Mouse (Mus musculus): ENCODE measurements around the gene Gm10837.
"Not testable (repeated sequence)": the region's sequence is repeated elsewhere in the genome, so short reads cannot be mapped to it uniquely, and the experiment has no call there.

Gene Gm10837

DNA sequence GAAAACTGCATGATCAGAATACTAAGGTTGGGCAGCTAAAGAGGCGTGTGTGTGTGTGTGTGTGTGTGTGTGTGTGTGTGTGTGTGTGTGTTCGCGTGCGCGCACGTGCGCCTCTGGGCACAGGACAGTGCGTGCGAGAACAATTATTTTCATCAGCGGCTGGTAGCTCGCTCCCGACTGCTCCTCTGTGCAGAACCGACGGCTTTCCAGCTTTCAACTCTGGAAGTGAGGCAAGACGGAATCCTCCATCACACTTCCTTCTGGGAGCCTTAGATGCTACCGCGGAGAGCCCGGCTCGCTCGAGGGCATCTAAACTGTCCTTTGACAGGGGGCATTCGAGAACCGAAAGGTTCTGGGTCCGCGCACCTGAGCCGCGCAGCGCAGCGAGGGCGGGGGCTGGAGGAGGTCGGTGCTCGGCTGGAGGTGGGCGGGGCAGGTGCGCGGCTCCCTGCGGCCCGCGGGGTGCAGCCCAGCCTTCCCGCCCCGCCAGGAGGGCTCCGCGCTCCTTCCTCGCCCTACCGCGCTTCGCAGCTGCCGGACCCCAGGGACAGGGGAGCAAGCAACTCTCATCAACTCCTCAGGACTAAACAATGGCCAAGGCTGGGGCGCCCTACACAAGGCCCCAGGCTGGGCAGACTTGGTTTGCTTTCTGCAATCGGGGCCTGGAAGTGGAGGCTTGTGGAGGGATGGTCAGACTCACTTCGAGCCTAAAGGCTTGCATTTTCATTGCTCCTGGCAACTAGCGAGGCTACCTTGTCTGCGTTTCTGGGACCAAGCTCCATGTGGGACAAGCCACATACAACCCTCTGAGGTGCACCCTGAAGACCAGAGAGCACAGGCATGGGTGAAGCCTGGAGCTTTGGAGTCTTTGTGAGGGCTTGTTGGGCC, at the start of gene Gm10837:
Gene Gm10837, plus strand, starts transcription at position 146 of the 888 bp plus-strand sequence.
- DNase-seq (ENCODE audit: low spot score) = no peak

DNA sequence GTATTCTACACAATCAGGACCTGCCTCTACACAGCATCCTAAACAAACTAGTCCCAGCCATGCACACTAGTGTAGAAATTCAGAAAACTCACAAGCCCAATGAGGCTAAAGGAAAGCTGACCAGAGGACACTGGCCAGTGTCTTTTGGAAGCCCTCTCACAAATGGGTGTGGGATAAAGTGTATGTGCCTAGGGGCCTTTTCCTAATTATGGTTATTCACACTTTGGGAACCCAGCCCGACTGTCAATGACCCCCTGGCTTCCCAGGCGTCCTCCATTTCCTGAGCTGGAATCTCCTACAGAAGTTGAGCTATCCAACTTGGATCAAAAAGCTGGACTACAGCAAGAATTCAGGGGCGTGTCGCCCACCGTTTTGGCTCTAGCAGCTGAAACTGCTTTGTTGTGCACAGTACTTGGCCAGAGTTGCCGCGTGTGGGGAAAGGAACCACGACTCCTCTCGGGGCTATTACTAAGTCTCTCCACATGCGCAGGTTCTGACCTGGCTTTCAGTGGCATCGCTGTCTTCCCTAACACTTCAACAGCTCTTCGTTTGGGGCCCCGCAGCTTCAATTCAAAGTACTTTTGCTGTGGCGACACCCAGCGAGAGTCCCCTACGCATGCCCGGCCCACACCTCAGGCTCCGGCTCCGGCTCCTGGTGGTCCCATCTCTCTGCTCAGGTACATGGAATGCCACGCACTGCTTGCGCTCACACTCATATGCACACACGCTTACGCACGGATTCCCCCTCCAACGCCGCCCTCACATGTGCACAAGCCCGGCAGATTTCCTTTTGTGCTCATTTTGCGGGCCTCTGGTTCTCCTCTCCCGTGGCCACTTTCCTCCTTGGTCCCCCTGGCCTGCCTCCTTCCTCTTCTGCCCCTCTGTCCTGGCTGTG, 40.5 kb upstream of the Gm10837 start:
- no peak for DNase-seq (ENCODE audit: low spot score)

DNA sequence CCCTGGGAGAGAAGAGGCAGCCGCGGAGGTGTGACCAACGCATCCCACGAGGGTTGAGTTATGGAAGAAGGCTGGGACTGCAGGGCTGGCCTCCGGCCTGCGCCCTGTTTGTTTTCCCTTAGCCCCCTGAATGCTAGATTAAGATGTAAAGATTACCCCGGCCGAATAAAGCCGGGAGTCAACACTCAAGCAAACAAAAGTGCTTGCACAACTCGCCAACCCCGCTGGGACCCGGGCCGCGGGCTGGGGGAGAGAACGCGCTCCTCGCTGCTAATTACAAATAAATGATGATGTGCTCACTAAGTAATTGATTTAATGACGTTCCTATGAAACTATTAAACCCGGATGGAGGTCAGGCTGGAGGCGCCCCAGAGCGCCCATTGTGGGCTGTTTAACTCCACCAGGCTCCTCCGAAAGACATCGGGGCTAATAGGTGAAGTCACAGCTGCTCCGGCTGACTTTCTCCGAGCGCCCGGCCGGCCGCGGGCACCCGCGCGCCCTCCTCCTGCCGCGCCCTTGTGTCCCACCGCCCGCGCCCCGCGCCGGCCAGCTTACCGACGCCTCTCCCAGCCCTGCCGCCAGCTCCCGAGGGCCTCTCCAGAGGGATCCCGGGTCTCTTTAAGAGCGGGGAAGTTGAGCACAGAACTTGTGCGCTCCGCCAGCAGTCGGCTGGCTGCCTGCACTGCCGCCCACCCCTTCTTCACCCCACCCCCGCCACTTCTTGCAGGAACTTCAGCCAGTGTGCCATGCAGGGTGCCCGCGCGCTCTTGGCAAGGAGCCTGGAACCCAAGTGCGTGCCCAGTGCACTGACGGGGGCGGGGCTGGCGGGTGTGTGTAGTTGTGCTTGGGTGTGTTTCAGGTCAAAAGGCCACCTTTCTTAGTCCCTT, 39.6 kb upstream of the Gm10837 start, which contains the start of gene Gm5089:
Gene Gm5089, minus strand, starts transcription at position 620 of the 887 bp plus-strand sequence.
- DNase-seq (ENCODE audit: low spot score) = no peak

DNA sequence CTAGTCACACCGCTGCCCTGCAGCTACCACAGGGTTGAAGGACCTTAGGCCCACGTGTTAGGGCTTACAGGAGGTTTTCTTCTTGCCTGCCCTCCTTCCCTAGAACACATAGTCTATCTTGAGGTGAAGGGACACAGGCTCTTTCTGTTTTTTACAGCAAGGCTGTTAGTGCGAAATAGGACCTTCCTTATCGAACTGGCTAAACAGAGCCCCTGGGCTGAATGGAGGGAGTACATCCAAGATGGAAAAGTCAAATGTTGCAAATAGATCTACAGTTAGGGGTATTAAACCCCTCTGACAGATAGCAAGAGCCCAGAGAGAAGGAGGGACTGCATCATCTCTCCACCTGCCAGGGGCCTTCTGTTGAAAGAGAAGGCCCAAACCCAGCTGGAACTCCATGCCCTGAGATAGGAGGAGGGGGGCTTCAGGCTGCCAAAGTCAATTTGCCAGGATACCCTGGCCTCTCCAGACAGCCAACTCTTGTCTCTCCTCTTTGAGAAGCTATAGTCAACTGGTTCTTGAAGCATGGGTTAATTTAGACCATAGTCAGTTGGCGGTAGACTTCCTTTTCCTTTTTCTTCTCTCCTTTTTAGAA, 38.7 kb upstream of the Gm10837 start:
- DNase-seq (ENCODE audit: low spot score) = no peak

- DNase-seq (ENCODE audit: low spot score) = no peak
Measured at GRCm38 (mm10) chr14:122452701-122453387, 37.5 kb upstream of the Gm10837 start.

DNA sequence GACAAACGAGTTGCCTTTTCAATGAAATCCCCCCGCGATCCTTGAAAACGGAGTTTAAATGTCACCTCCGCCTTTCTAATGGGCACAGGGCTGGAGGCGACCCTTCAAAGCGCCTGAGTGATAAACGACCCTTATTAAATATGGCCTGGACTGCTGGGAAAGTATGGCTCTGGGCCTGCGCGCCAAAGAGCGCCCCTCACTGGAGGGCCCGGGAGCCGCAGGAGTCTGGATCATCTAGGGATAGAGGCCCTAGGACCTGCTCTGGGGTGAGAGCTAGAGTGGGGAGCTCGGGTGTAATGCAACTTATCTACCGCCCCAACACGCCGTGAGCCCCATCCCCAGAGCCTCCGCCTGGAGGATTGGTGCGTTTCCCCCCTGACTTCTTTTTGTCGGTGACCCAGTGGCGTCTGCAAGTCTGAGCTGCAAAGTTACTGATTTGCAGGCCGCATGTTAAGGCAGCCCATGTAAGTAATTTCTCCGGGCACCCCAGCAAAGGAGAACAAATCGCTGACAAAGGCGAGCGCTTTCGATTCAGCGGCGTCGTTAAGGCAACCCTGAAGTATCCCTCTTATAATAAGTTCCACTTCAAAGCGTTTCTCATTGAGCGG, 36.9 kb upstream of the Gm10837 start:
- no peak for DNase-seq (ENCODE audit: low spot score)

DNA sequence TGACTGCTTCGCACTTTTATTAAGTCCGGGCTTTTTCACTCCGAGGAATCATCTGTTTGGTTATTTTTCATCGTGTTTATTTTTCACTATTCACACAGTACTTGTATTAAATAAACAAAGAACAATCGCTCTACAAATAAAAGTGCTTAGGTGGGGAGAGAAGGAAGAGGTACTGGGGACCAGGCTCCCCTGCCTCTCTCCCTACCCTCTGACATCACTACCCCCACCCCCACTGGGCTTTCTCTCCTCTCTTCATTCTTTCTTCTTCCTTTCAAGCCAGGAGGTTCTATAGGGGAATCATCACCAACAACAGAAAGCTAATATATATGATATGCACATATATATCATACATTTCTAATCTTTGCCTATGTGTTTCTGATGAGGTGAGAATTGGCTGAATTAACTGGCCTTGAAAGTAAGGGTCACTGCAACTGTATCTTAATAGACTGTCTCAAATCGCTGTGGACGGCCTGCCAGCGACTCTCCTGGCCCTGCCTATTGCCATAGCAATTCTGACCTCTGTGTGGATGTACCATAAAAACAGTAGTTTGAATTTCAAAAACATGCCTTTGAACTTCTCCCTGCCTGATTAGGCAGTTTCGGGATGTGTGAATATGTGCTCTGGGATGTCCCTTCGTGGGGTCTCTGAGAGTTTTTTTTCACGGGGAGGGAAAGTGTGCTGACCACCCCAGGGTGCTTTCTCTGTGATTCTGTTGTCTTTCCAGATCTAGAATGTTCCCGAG, 36.2 kb upstream of the Gm10837 start:
- no peak for DNase-seq (ENCODE audit: low spot score)

DNA sequence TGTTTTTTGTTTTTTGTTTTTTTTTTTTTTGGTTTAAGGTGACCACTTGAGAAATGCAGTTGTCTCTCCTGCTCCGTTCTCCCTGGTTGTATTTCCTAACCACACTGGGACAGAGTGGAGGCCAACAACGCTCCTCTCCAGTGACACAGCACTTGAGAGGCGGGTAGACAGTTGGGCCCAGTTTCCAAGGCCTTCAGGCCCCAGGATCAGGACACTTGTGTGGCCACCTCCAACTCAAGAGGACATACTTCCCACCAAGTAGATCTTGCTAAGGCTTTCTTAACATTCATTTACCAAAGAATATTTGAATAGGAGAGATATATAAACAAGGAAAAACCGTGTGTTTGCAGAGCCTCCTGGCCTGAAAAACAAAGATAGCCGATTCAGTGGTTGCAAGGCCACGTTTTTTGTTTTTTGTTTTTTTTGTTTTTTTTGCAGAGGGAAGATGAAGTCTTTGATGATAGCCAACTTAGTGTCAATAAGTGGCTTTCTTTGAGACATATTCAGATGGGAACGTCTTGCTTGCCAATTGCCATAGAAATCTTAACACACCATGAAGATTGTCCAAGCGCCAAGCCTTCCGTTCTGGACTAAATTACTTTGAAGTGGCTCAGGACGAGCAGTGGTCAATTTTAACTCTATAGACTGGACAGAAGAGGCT, 35.4 kb upstream of the Gm10837 start:
- no peak for DNase-seq (ENCODE audit: low spot score)

GRCm38 (mm10) chr14:122455562-122455958, 34.8 kb upstream of the Gm10837 start:
- DNase-seq (ENCODE audit: low spot score) = no peak

DNA sequence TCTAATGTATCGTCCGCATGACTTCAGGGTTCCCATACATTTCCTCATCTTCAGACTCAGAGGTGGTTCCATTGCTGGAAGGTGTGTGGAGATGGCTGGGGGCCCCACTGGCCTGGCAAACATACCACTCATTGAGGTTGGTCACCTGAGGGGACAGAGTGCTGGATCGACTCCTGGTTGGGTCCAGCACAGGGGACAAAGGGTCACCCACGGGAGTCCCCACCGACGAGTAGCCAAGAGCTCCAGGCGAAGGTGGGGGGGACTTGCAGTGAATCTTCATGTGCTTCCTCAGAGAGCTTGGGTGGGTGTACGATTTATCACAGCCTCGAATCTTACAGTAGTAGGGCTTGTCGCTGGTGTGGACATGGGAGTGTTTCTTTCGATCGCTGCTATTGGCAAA, 31.1 kb upstream of the Gm10837 start:
- DNase-seq (ENCODE audit: low spot score) = not testable (repeated sequence)

- no peak for DNase-seq (ENCODE audit: low spot score)
Measured at GRCm38 (mm10) chr14:122459776-122460175, 30.6 kb upstream of the Gm10837 start.

- no peak for DNase-seq (ENCODE audit: low spot score)
Measured at GRCm38 (mm10) chr14:122460226-122460625, 30.2 kb upstream of the Gm10837 start.

- no peak for DNase-seq (ENCODE audit: low spot score)
Measured at GRCm38 (mm10) chr14:122461500-122461899, 28.9 kb upstream of the Gm10837 start.

- no peak for DNase-seq (ENCODE audit: low spot score)
Measured at GRCm38 (mm10) chr14:122461966-122462365, 28.4 kb upstream of the Gm10837 start.

DNA sequence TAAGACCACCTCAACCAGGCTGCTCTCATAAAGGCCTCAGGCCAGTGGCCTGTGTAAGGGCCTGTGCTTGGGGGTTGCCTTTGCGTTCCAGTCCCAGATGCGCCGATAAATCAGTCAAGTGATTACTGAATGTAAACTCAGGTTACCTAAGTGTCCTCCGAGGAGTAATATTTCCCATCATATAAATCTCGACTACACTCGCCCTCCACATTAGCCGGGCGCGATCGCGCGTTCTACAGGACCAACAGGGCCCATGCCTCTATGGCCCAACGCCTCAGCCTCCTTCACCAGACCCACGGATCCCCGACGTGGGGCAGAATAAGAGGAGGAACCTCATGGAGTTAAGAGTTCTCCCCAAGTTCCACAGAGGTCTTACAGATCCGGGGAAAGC, 27.7 kb upstream of the Gm10837 start:
- DNase-seq (ENCODE audit: low spot score) = no peak

GRCm38 (mm10) chr14:122463080-122463691, 27.2 kb upstream of the Gm10837 start:
- no peak for DNase-seq (ENCODE audit: low spot score)

DNA sequence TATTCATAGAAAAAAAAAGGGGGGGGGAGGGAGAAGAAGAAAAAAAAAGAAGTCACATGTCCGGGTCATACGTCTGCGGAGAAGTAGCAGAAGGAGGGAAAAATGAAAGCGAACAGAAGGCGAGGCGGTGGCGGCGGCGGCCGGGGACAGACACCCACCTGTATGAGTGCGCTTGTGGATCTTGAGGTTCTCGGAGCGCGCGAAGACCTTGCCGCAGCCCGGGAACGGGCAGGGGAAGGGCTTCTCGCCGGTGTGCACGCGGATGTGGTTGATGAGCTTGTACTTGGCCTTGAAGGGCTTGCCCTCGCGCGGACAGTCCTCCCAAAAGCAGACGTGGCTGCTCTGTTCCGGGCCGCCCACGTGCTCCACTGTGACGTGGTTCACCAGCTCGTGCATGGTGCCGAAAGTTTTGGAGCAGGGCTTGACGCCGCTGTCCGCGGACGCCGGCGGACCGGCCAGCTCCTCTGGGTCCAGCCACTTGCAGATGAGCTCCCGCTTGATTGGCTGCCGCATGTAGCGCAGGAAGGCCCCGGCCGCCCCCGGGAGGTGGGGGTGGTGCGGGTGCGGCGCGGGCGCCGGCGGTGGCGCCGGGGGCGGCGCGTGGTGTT, 26.5 kb upstream of the Gm10837 start:
- not testable (repeated sequence) for DNase-seq (ENCODE audit: low spot score)

DNA sequence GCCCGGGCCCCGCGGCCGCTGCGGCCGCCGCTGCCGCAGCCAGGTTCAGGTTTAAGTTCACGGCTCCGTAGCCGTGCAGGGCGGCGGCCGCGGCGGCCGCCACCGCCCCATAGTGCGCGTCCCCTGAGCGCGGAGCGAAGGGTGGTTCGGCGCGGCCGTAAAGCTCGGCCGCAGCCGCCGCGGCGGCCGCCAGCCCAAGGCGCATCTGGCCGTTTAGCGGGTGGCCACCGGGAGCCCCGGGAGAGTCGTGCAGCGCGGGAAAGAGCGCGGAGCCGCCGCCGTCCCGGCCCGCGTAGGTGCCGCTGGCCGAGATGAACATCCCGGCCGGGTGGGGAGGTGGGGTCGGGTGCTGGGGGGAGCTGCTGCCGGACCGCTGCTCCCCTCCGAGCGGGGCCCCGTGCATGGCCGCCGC, 26.0 kb upstream of the Gm10837 start:
- DNase-seq (ENCODE audit: low spot score) = no peak
